Mouse (Mus musculus): ENCODE data around the gene Cped1. TPM values are rescaled to one million over a fixed set of nuclear protein-coding genes. Genes with fewer than 3 reads are reported as not detected.
"Not testable (repeated sequence)": the region's sequence is repeated elsewhere in the genome, so short reads cannot be mapped to it uniquely, and the experiment has no call there.

The Cped1 gene
- total RNA-seq, 1 experiment from 2014 or later: 1.8 TPM

- no peak for ATAC-seq (replicated peaks in 1 of 2; ENCODE audit: insufficient read depth in 1 of 2, low FRiP score in 2 of 2, low TSS enrichment in 1 of 2, low read depth in 1 of 2, poor library complexity in 2 of 2, severe bottlenecking in 2 of 2)
Measured at GRCm38 (mm10) chr6:22222947-22223346, 237.2 kb downstream of the Cped1 start.

- ATAC-seq (replicated peaks in 1 of 2; ENCODE audit: insufficient read depth in 1 of 2, low FRiP score in 2 of 2, low TSS enrichment in 1 of 2, low read depth in 1 of 2, poor library complexity in 2 of 2, severe bottlenecking in 2 of 2): no peak
Measured at GRCm38 (mm10) chr6:22224351-22224750, 238.6 kb downstream of the Cped1 start.

- ATAC-seq (replicated peaks in 1 of 2; ENCODE audit: insufficient read depth in 1 of 2, low FRiP score in 2 of 2, low TSS enrichment in 1 of 2, low read depth in 1 of 2, poor library complexity in 2 of 2, severe bottlenecking in 2 of 2): peak; percentile 58 to 73; a peak in 3 of 4 replicates
Measured at GRCm38 (mm10) chr6:22231244-22231643, 245.5 kb downstream of the Cped1 start.

- ATAC-seq (replicated peaks in 1 of 2; ENCODE audit: insufficient read depth in 1 of 2, low FRiP score in 2 of 2, low TSS enrichment in 1 of 2, low read depth in 1 of 2, poor library complexity in 2 of 2, severe bottlenecking in 2 of 2): no peak
Measured at GRCm38 (mm10) chr6:22233517-22233916, 247.8 kb downstream of the Cped1 start.

GRCm38 (mm10) chr6:22235133-22235532 is 249.4 kb downstream of the Cped1 start:
- ATAC-seq (replicated peaks in 1 of 2; ENCODE audit: insufficient read depth in 1 of 2, low FRiP score in 2 of 2, low TSS enrichment in 1 of 2, low read depth in 1 of 2, poor library complexity in 2 of 2, severe bottlenecking in 2 of 2): no peak

- ATAC-seq (replicated peaks in 1 of 2; ENCODE audit: insufficient read depth in 1 of 2, low FRiP score in 2 of 2, low TSS enrichment in 1 of 2, low read depth in 1 of 2, poor library complexity in 2 of 2, severe bottlenecking in 2 of 2): no peak
Measured at GRCm38 (mm10) chr6:22243321-22243720, 257.6 kb downstream of the Cped1 start.

GRCm38 (mm10) chr6:22246696-22247095 is 261.0 kb downstream of the Cped1 start:
- ATAC-seq (replicated peaks in 1 of 2; ENCODE audit: insufficient read depth in 1 of 2, low FRiP score in 2 of 2, low TSS enrichment in 1 of 2, low read depth in 1 of 2, poor library complexity in 2 of 2, severe bottlenecking in 2 of 2): no peak

GRCm38 (mm10) chr6:22258784-22259183 is 273.1 kb downstream of the Cped1 start:
- no peak for ATAC-seq (replicated peaks in 1 of 2; ENCODE audit: insufficient read depth in 1 of 2, low FRiP score in 2 of 2, low TSS enrichment in 1 of 2, low read depth in 1 of 2, poor library complexity in 2 of 2, severe bottlenecking in 2 of 2)

- no peak for ATAC-seq (replicated peaks in 1 of 2; ENCODE audit: insufficient read depth in 1 of 2, low FRiP score in 2 of 2, low TSS enrichment in 1 of 2, low read depth in 1 of 2, poor library complexity in 2 of 2, severe bottlenecking in 2 of 2)
Measured at GRCm38 (mm10) chr6:22262519-22262918, 276.8 kb downstream of the Cped1 start.

GRCm38 (mm10) chr6:22264094-22264493 is 278.4 kb downstream of the Cped1 start:
- not testable (repeated sequence) for ATAC-seq (replicated peaks in 1 of 2; ENCODE audit: insufficient read depth in 1 of 2, low FRiP score in 2 of 2, low TSS enrichment in 1 of 2, low read depth in 1 of 2, poor library complexity in 2 of 2, severe bottlenecking in 2 of 2)

GRCm38 (mm10) chr6:22266018-22266417 is 280.3 kb downstream of the Cped1 start:
- no peak for ATAC-seq (replicated peaks in 1 of 2; ENCODE audit: insufficient read depth in 1 of 2, low FRiP score in 2 of 2, low TSS enrichment in 1 of 2, low read depth in 1 of 2, poor library complexity in 2 of 2, severe bottlenecking in 2 of 2)

GRCm38 (mm10) chr6:22267807-22268667 is 282.3 kb downstream of the Cped1 start:
- no peak for ATAC-seq (replicated peaks in 1 of 2; ENCODE audit: insufficient read depth in 1 of 2, low FRiP score in 2 of 2, low TSS enrichment in 1 of 2, low read depth in 1 of 2, poor library complexity in 2 of 2, severe bottlenecking in 2 of 2)

GRCm38 (mm10) chr6:22268677-22269076 is 283.0 kb downstream of the Cped1 start:
- ATAC-seq (replicated peaks in 1 of 2; ENCODE audit: insufficient read depth in 1 of 2, low FRiP score in 2 of 2, low TSS enrichment in 1 of 2, low read depth in 1 of 2, poor library complexity in 2 of 2, severe bottlenecking in 2 of 2): no peak

- ATAC-seq (replicated peaks in 1 of 2; ENCODE audit: insufficient read depth in 1 of 2, low FRiP score in 2 of 2, low TSS enrichment in 1 of 2, low read depth in 1 of 2, poor library complexity in 2 of 2, severe bottlenecking in 2 of 2): no peak
Measured at GRCm38 (mm10) chr6:22269840-22270521, 284.3 kb downstream of the Cped1 start.

- ATAC-seq (replicated peaks in 1 of 2; ENCODE audit: insufficient read depth in 1 of 2, low FRiP score in 2 of 2, low TSS enrichment in 1 of 2, low read depth in 1 of 2, poor library complexity in 2 of 2, severe bottlenecking in 2 of 2): no peak
Measured at GRCm38 (mm10) chr6:22277941-22278340, 292.2 kb downstream of the Cped1 start.

- peak; percentile 58 to 68 for ATAC-seq (replicated peaks in 1 of 2; ENCODE audit: insufficient read depth in 1 of 2, low FRiP score in 2 of 2, low TSS enrichment in 1 of 2, low read depth in 1 of 2, poor library complexity in 2 of 2, severe bottlenecking in 2 of 2)
Measured at GRCm38 (mm10) chr6:22280217-22280861, 294.6 kb downstream of the Cped1 start.

GRCm38 (mm10) chr6:22282405-22282804 is 296.7 kb downstream of the Cped1 start:
- ATAC-seq (replicated peaks in 1 of 2; ENCODE audit: insufficient read depth in 1 of 2, low FRiP score in 2 of 2, low TSS enrichment in 1 of 2, low read depth in 1 of 2, poor library complexity in 2 of 2, severe bottlenecking in 2 of 2): peak; percentile 63 to 72

Data from hematopoietic stem cell, adult 5-6 weeks (primary cell).